Mouse (Mus musculus): ENCODE data around the gene Ctdsp2.
A peak's percentile ranks its signal among the peaks of the same experiment; 100 is the strongest.

The Ctdsp2 gene

GRCm38 (mm10) chr10:126963821-126964220 is 14.7 kb upstream of the Ctdsp2 start:
- peak in 1 of 2 experiments; percentile 13 for DNase-seq

- no peak for DNase-seq
Observed at GRCm38 (mm10) chr10:126971363-126972050, 7.0 kb upstream of the Ctdsp2 start.

GRCm38 (mm10) chr10:126972051-126972725 is 6.3 kb upstream of the Ctdsp2 start:
- DNase-seq = peak in 1 of 2 experiments; percentile 9

GRCm38 (mm10) chr10:126972988-126973387 is 5.5 kb upstream of the Ctdsp2 start:
- no peak for DNase-seq

GRCm38 (mm10) chr10:126975706-126976105 is 2.8 kb upstream of the Ctdsp2 start:
- no peak for DNase-seq

GRCm38 (mm10) chr10:126977076-126977475 is 1.4 kb upstream of the Ctdsp2 start:
- DNase-seq = peak in 1 of 2 experiments; percentile 9

- peak; percentile 80 to 88 for DNase-seq
Observed at GRCm38 (mm10) chr10:126979121-126979635, 661 bp downstream of the Ctdsp2 start.

GRCm38 (mm10) chr10:126979636-126980151 is 1.2 kb downstream of the Ctdsp2 start:
- DNase-seq = peak; percentile 76 to 77

GRCm38 (mm10) chr10:126980221-126980932 is 1.9 kb downstream of the Ctdsp2 start:
- DNase-seq = peak; percentile 69 to 73

GRCm38 (mm10) chr10:126980933-126981530 is 2.5 kb downstream of the Ctdsp2 start:
- no peak for DNase-seq

GRCm38 (mm10) chr10:126981746-126982145 is 3.2 kb downstream of the Ctdsp2 start:
- no peak for DNase-seq

- DNase-seq = peak in 1 of 2 experiments; percentile 52
Observed at GRCm38 (mm10) chr10:126983193-126983725, 4.7 kb downstream of the Ctdsp2 start.

- peak; percentile 92 to 96 for DNase-seq
Observed at GRCm38 (mm10) chr10:126984189-126985004, 5.9 kb downstream of the Ctdsp2 start.

- DNase-seq = no peak
Observed at GRCm38 (mm10) chr10:126985127-126985526, 6.6 kb downstream of the Ctdsp2 start.

- peak in 1 of 2 experiments; percentile 46 for DNase-seq
Observed at GRCm38 (mm10) chr10:126985579-126985978, 7.1 kb downstream of the Ctdsp2 start.

- peak; percentile 91 to 95 for DNase-seq
Observed at GRCm38 (mm10) chr10:126986541-126986961, 8.0 kb downstream of the Ctdsp2 start.

- DNase-seq = peak in 1 of 2 experiments; percentile 46
Observed at GRCm38 (mm10) chr10:126987183-126988118, 8.9 kb downstream of the Ctdsp2 start.

GRCm38 (mm10) chr10:126988513-126989165 is 10.1 kb downstream of the Ctdsp2 start:
- peak in 1 of 2 experiments; percentile 27 for DNase-seq

GRCm38 (mm10) chr10:126990313-126991056 is 12.0 kb downstream of the Ctdsp2 start:
- DNase-seq = peak; percentile 89 to 93

Measured in cerebellum, postnatal 25 days (tissue).